Mouse (Mus musculus) bone marrow macrophage, adult 2 months (primary cell): ENCODE results near the gene Htatip2. TPM values are rescaled to one million over a fixed set of nuclear protein-coding genes. Genes with fewer than 3 reads are reported as not detected.

Source experiments
- H3K27ac ChIP-seq: 2 replicates; pipeline ENCODE4 v1.5.1; 2012; ENCODE audit warnings: low read depth, low read length; ENCODE audit not compliant: insufficient read depth
- H3K4me1 ChIP-seq: 2 replicates; pipeline ENCODE4 v1.6.1; 2012; ENCODE audit warnings: low read length; ENCODE audit not compliant: control insufficient read depth, insufficient read depth
- H3K4me3 ChIP-seq: 2 replicates; pipeline ENCODE4 v1.5.1; 2012; ENCODE audit warnings: mild to moderate bottlenecking, low read length, moderate library complexity; ENCODE audit not compliant: insufficient read depth
- CTCF ChIP-seq: IDR thresholded peaks from 2 replicates; pipeline ENCODE4 v1.5.1; 2012; ENCODE audit warnings: low read depth, mild to moderate bottlenecking, low read length, moderate library complexity
- POLR2A ChIP-seq: IDR thresholded peaks from 2 replicates; pipeline ENCODE4 v1.6.1; 2012; ENCODE audit warnings: mild to moderate bottlenecking, low read depth, low read length, borderline replicate concordance
- polyA plus RNA-seq: library from polyadenylated mRNA; stranded (reverse); fragments of >200 nt; gene quantifications from 2 replicates; pipeline ENCODE4 v1.2.4, GENCODE M21; 2012; ENCODE audit not compliant: missing spikeins, insufficient read depth, insufficient read length

Htatip2 gene
- polyA plus RNA-seq, result 54.7 and 55.4 TPM in 2 replicates

DNA sequence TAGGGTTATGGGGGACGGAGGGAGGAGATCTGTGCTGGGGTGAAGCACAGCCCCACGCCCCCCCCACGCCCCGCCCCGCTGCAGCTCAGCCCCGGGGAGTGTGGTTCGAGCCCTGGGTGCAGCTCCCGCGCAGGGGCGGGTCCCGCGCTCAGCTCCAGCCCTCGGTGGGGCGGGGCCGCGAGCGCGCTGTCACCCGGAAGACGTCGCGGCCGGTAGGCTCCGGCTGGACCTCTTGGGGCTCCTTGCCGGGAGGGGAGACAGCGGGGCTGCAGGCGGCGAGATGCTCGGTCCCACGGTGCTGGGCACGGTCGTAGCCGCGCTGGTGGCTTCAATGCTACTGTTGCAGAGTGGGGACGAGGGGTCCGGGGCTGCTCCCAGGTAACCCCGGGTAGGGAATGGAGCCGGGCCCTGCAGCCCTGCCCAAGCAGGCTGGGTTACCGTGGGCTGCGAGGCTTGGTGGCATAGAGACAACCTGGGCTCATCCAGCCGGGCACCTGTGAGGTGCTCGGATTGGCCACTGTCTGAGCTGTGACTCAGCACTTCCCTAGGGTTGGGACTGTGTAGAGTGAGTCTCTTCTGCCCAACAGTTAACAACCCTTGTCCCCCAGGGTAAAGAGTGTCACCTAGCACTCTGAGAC lies at the start of gene Htatip2:
Gene Htatip2 (plus strand): TSS at position 182 of the 638 bp plus-strand sequence.
- TF ChIP-seq CTCF, result no peak
- no peak for TF ChIP-seq POLR2A
- peaks cover 34% of the 10 kb centered on the region for H3K4me1 ChIP-seq

DNA sequence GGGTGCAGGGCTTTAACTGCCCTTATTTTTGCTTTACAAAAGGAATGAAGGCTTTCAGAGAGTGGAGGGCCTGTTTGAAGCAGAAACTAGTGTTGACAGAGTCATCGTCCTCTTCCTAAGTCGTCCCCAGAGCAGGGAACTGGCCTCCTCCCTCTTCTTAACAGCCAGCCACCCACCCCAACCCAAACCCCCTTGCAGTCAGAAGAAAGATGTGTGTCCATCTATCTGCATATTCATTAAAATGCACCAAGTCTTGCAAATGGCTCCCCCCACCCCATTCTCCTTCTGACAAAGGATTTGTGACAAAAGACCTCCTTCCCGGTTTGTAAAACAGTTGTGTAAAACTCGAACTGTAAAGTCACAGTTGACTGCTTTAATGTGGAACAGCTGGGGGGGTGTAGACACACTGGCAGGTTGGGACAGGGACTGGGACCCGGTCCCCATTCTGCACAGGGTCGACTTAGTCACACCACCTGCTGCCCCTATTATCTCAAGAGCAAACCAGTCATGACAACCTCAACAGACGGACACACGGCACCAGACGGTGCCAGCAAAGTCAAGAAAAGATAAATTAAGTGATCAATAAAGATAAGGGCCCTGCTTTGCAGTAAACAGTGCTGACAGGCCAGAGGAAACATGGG lies 49.4 kb upstream of the Htatip2 start:
- Histone ChIP-seq H3K4me1 (no peaks in the 10 kb centered on the region), H3K4me3 (no peak overlapping the region), H3K27ac (no peak overlapping the region)
- no peak for TF ChIP-seq CTCF
- no peak for TF ChIP-seq POLR2A

More for the DNA sequence above, at the start of gene Htatip2:
- H3K27ac ChIP-seq, result peak within 1 kb of the TSS; percentile 21; the same call in 1 of the 2 replicates
- H3K4me3 ChIP-seq, result peak within 1 kb of the TSS; percentile 93

DNA sequence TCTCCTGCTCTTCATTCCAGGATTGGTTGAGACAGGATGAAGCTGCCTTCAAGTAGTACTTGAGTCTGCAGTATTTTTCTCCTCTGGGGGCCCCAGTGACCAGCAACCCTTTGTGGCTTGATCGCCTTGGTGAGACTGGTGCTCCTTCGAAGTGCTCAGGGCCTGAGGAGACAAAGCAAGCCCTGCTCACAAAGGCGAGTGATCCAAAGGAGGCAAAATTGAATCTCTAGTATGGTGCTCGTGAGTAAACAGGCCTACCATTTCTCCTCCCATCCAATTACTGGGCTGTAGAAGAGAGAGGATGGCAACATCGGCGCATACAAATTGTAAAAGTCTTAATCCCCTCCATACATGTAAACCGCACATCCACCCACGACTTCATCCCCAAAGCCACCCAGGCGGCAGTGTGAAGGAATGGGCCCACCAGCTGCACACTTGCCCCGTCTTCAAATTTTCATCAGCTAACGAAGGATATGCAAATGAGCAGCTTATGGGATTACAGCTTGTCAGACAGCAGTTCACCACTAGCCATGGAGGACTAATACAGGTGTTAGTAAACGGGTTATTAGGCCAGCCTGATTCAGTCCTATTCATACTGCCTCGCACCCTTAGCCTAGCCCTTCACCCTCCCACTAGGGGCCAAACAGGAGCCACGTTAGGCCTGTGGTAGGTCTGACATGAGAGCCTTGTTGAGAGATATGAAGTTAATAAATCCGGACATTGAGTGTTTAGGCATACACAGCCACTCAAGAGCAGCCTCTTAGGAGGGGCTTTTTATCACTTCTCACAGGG lies 40.8 kb upstream of the Htatip2 start:
- no peak overlapping the region for H3K27ac ChIP-seq
- H3K4me3 ChIP-seq, result no peak overlapping the region
- H3K4me1 ChIP-seq, result no peaks in the 10 kb centered on the region
- TF ChIP-seq CTCF (no peak), POLR2A (no peak)

DNA sequence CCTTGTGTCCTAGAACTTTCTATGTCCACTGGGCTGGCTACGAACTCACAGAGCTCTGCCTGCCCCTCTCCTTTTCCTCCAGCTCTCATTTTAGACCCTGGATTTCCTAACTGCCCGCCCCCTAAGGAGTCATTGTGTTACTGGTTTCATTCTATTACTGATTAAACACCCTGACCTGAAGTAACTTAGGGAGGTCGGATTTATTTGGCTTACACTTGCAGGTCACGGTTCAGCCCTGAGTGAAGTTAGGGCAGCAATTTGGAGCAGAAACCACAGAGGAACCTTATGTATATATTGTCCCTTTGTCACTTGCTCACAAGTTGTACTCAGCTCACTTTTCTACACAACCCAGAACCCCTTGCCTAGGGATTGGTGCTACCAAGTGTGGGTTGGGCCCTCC lies 24.6 kb upstream of the Htatip2 start:
- TF ChIP-seq CTCF (no peak), POLR2A (no peak)
- Histone ChIP-seq H3K4me3 (no peak overlapping the region), H3K27ac (no peak overlapping the region), H3K4me1 (no peaks in the 10 kb centered on the region)

DNA sequence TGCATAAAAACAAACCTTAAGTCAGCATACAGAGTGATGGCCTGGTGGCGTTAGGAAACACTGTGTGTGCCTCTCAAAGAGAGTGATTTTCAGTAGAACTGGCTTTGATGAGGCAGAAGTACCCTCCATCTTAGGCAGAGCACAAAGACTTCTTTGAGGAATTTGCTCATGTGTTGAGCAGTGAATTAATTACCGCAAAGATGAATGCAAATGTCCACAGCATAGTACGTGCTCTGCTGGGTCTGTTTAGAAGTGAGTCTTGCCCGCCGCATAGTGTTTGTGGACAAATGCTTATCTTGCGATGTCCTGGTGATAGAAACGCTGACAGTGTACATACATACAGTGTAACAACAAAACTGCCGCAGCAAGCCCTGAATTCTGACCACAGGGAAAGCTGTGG lies 19.5 kb upstream of the Htatip2 start:
- Histone ChIP-seq H3K4me1 (peaks cover 3% of the 10 kb centered on the region; the same call in 1 of the 2 replicates), H3K27ac (no peak overlapping the region), H3K4me3 (no peak overlapping the region)
- TF ChIP-seq POLR2A (no peak), CTCF (no peak)

DNA sequence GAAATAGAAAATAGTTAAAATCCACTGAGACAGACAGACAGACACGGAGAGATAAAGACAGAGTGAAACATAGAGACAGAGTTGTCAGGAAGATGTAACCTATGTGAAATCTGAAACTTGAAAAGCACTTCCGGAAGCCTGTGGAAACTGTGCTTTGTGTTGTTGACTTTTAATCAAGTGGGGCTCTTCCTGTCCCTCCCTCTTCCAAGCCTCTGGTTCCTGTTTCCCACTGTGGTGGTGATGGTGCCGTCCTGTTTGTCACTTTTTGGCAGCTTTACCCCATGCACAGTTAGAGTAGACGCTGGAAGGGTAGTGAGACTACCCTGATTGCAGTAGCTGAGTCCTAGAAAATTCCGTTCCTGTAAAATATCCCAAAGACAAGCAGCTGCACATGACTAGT lies 17.4 kb upstream of the Htatip2 start:
- TF ChIP-seq CTCF, result no peak
- no peak for TF ChIP-seq POLR2A
- Histone ChIP-seq H3K4me1 (peaks cover 3% of the 10 kb centered on the region; the same call in 1 of the 2 replicates), H3K4me3 (no peak overlapping the region)

DNA sequence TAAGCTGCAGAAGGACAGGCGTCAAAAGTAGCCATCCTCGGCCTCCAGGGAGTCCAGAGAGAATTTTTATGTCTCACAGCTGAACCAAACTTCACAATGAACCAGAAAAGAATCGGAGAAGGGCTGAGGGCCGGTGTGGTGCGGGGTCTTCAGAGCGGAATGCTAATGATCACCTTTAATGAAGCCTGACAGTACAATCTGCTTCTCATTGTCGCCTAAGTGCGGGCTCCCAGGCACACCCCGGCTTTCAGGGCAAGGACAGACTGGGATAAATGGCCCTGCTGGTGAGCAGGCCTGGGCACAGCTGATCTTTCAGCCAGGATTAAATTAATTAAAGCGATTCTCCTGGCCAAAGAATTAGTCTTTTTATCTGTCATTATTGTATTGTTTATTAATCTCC lies 17.0 kb upstream of the Htatip2 start:
- Histone ChIP-seq H3K27ac (no peak overlapping the region), H3K4me3 (no peak overlapping the region), H3K4me1 (peaks cover 3% of the 10 kb centered on the region; the same call in 1 of the 2 replicates)
- TF ChIP-seq POLR2A (no peak), CTCF (no peak)

More for the DNA sequence above, 17.4 kb upstream of the Htatip2 start:
- H3K27ac ChIP-seq, result no peak overlapping the region

DNA sequence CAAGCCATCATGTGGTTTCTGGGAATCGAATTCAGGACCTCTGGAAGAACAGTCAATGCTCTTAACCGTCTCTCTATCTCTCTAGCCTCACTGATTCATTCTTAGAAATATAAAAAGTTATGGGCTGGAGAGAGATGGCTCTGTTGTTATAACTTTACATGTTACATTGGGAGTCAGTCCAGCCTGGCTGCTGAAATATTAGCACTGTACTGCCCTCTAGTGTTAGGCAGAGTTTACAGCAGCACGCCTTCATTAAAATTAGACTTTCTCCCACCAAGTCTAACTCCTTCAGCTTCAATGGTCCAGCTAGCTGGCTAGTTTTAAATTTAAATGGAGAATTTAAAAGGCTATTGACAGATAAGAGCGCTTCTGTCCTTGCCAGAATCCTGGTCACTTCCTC lies 7.8 kb upstream of the Htatip2 start:
- Histone ChIP-seq H3K4me3 (no peak overlapping the region), H3K27ac (no peak overlapping the region), H3K4me1 (no peaks in the 10 kb centered on the region)
- TF ChIP-seq CTCF (no peak), POLR2A (no peak)

DNA sequence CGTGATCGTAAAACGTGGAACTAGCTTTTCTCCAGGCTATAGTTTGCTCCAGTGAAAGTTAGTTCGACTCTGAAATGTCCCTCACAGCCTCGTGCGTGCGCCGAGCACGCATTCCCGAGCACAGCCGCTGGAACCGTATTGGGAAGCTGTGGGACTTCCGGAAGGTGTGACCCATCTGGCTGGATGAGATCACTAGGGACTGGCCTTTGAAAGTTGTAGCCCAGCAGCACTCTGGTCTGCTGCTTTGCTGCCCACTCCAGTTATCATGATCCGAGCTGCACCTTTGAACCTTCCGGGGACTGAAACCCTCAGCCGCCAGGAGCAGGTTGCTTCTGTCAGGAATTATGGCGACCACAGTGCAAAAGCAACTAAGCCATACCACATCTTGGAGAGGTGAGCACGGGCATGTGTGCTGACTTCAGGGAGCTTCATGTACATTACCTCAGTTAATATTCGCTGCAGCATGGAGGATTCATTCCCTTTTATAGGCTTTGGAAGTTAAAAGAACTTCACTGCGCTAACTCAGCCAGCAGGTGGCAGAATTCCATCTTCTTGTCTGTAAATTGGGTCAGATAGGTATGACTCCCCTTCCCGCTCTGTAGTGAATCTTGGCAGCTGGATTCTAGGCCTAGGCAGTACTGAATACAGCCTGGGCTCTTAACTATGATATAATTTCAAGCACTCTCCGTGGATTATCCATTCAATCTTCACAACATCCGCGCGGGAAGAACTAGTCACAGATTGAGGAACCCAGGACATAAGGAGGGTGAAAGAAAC lies 6.0 kb upstream of the Htatip2 start:
- Histone ChIP-seq H3K27ac (no peak overlapping the region), H3K4me3 (no peak overlapping the region), H3K4me1 (no peaks in the 10 kb centered on the region)
- TF ChIP-seq POLR2A, result no peak
- TF ChIP-seq CTCF, result no peak
